Mouse (Mus musculus) stomach, embryonic 16.5 days (tissue): ENCODE results near the gene Vmn2r29. TPM values are rescaled to one million over a fixed set of nuclear protein-coding genes. Genes with fewer than 3 reads are reported as not detected.

Experiments used
- ATAC-seq: fragments of 200-750 bp; cut with Nextera tagmentation; 2 replicates; pipeline ENCODE4 v1.8.0; 2017; ENCODE audit warnings: moderate number of reproducible peaks, moderate TSS enrichment; ENCODE audit not compliant: insufficient read depth, low FRiP score
- H3K27ac ChIP-seq: fragments of 300-500 bp; sonication (generic); 2 replicates; pipeline ENCODE4 v1.5.1; 2014; ENCODE audit warnings: low read length
- H3K27me3 ChIP-seq: fragments of 300-500 bp; sonication (generic); 2 replicates; pipeline ENCODE4 v1.6.1; 2014; ENCODE audit warnings: low read length, control low read depth, mixed read lengths; ENCODE audit not compliant: control insufficient read depth, insufficient read depth
- H3K36me3 ChIP-seq: fragments of 300-500 bp; sonication (generic); 2 replicates; pipeline ENCODE4 v1.6.1; 2014; ENCODE audit warnings: low read length; ENCODE audit not compliant: control insufficient read depth, insufficient read depth
- H3K4me1 ChIP-seq: fragments of 300-500 bp; sonication (generic); 2 replicates; pipeline ENCODE4 v1.6.1; 2014; ENCODE audit warnings: low read length, control low read depth, mixed read lengths; ENCODE audit not compliant: control insufficient read depth, insufficient read depth
- H3K4me2 ChIP-seq: fragments of 300-500 bp; sonication (generic); 2 replicates; pipeline ENCODE4 v1.6.1; 2014; ENCODE audit warnings: low read depth, low read length, mixed read lengths
- H3K4me3 ChIP-seq: fragments of 300-500 bp; sonication (generic); replicated peaks from 2 replicates; pipeline ENCODE4 v1.5.1; 2014; ENCODE audit warnings: mild to moderate bottlenecking, low read length
- H3K9ac ChIP-seq: fragments of 300-500 bp; sonication (generic); 2 replicates; pipeline ENCODE4 v1.6.1; 2014; ENCODE audit warnings: low read length
- H3K9me3 ChIP-seq: fragments of 300-500 bp; sonication (generic); replicated peaks from 2 replicates; pipeline ENCODE4 v1.6.1; 2016; ENCODE audit warnings: low read length, control low read depth; ENCODE audit not compliant: control insufficient read depth
- WGBS: fragments of 180-500 bp; shearing (Covaris S2); extraction: QIAGEN DNeasy Blood & Tissue Kit; methylation state at CpG from one replicate; pipeline ENCODE4 v1.1.7; 2014; 5-methylcytosine and 5-hydroxymethylcytosine counted together
- polyA plus RNA-seq: library from polyadenylated mRNA; unstranded; fragments of >200 nt; fragmentation: Nextera tagmentation; extraction: Ambion mirVana; gene quantifications from 2 replicates; pipeline ENCODE4 v1.2.1, GENCODE M21; 2015

The Vmn2r29 gene
- polyA plus RNA-seq, 1 experiment from 2014 or later = 1.0 TPM

DNA sequence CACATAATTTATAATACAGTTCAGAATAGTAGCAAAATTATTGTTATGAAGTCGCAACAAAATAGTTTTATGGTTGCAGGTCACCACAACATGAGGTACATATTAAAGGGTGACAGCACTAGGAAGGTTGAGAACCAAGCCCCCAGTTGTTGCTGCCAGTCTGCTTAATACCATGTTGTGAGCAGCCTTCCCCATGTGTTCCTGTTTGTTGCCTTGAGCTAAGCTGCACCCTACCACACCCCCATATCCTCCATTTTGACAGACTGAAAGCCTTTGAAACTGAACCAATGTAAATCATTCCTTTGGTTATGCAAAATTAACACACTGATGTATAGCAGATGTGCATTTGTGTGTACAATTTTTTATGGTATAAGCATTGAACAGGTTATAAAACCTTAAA is 61.2 kb downstream of the Vmn2r29 start:
- H3K4me3 ChIP-seq = no peak overlapping the region
- 0 out of 2 replicates have a peak, but pooled peaks cover 13% of the 10 kb centered on the region for H3K36me3 ChIP-seq
- H3K27me3 ChIP-seq = no peaks in the 10 kb centered on the region
- ATAC-seq = no peak
- 0 out of 2 replicates have a peak, but pooled peaks cover 5% of the 10 kb centered on the region for H3K4me1 ChIP-seq
- H3K27ac ChIP-seq = no peak overlapping the region
- no peak overlapping the region for H3K9ac ChIP-seq
- H3K9me3 ChIP-seq = no peaks in the 10 kb centered on the region
- no peak overlapping the region for H3K4me2 ChIP-seq
- WGBS = 93% methylated on average over 1 of the region's 1 CpGs

Other genes with a start within 250 kb of the Vmn2r29 start
- 14.7 and 15.8 TPM in 2 replicates for gene Zfp954, start 125.8 kb downstream of the Vmn2r29 start, polyA plus RNA-seq
- gene Zfp773, start 110.6 kb downstream of the Vmn2r29 start, polyA plus RNA-seq = 1.8 and 2.1 TPM in 2 replicates
- gene Zfp418, start 76.0 kb downstream of the Vmn2r29 start, polyA plus RNA-seq = 1.8 and 2.3 TPM in 2 replicates
- 7.7 and 9.7 TPM in 2 replicates for gene Zfp772, start 37.3 kb downstream of the Vmn2r29 start, polyA plus RNA-seq
- 1.5 and 3.7 TPM in 2 replicates for gene Gm45844, start 31.0 kb upstream of the Vmn2r29 start, polyA plus RNA-seq
- gene Clcn4, start 53.5 kb upstream of the Vmn2r29 start, polyA plus RNA-seq = 51.4 and 59.2 TPM in 2 replicates
- 0.03 TPM in 1 of 2 replicates, not detected in the other for gene Vmn2r30, start 90.3 kb upstream of the Vmn2r29 start, polyA plus RNA-seq
- gene Gm45783, start 127.2 kb upstream of the Vmn2r29 start, polyA plus RNA-seq = not detected in 2 replicates
- not detected in 2 replicates for gene Vmn2r31, start 152.4 kb upstream of the Vmn2r29 start, polyA plus RNA-seq
- not detected in 2 replicates for gene Vmn2r32, start 232.7 kb upstream of the Vmn2r29 start, polyA plus RNA-seq